Mouse (Mus musculus) lung, embryonic 15.5 days (tissue): ENCODE measurements at regions not wholly inside any gene's neighbourhood (a gene's known extent, or its start where the extent isn't known, plus 50 kb on each side); places are given as distances from the start of the nearest gene placed in this dataset.

Experiments
- ATAC-seq: fragments of 200-750 bp; cut with Nextera tagmentation; 2 replicates; pipeline ENCODE4 v1.8.0; 2017; ENCODE audit warnings: moderate number of reproducible peaks, borderline replicate concordance; ENCODE audit not compliant: low FRiP score, low TSS enrichment; ENCODE audit errors: extremely low read depth
- H3K27ac ChIP-seq: fragments of 300-500 bp; sonication (generic); 2 replicates; pipeline ENCODE4 v1.5.1; 2015; ENCODE audit warnings: moderate library complexity, mild to moderate bottlenecking, inconsistent platforms
- H3K27me3 ChIP-seq: fragments of 300-500 bp; sonication (generic); 2 replicates; pipeline ENCODE4 v1.6.1; 2015; ENCODE audit warnings: inconsistent platforms
- H3K36me3 ChIP-seq: fragments of 300-500 bp; sonication (generic); 2 replicates; pipeline ENCODE4 v1.6.1; 2015; ENCODE audit warnings: inconsistent platforms
- H3K4me1 ChIP-seq: fragments of 300-500 bp; sonication (generic); 2 replicates; pipeline ENCODE4 v1.6.1; 2015; ENCODE audit warnings: inconsistent platforms
- H3K4me2 ChIP-seq: fragments of 300-500 bp; sonication (generic); 2 replicates; pipeline ENCODE4 v1.6.1; 2015; ENCODE audit warnings: inconsistent platforms, mild to moderate bottlenecking, moderate library complexity
- H3K4me3 ChIP-seq: fragments of 300-500 bp; sonication (generic); 2 replicates; pipeline ENCODE4 v1.5.1; 2015; ENCODE audit warnings: mild to moderate bottlenecking, inconsistent platforms
- H3K9ac ChIP-seq: fragments of 300-500 bp; sonication (generic); 2 replicates; pipeline ENCODE4 v1.6.1; 2015; ENCODE audit warnings: inconsistent platforms
- H3K9me3 ChIP-seq: fragments of 300-500 bp; sonication (generic); 2 replicates; pipeline ENCODE4 v1.6.1; 2016; ENCODE audit warnings: inconsistent platforms
- WGBS: fragments of 180-500 bp; shearing (Covaris S2); methylation state at CpG from one replicate; pipeline ENCODE4 v1.1.7; 2015; 5-methylcytosine and 5-hydroxymethylcytosine counted together

DNA sequence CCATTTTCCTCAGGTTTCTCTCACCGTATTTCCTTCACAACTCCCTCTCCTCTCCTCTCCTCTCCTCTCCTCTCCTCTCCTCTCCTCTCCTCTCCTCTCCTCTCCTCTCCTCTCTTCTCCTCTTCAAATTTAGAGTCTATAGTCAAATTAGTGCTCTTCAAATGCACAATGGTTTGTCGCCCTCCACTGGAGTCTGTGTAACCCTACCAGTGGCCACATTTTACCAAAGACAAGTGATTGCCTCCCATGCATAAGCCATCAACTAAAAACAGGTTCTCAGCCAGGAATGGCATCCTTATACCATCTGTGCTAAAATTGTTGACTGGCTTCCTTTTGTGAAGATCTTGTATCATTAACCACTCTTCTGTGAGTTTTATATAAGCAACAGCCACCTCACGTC lies 979.5 kb upstream of the Adam24 start:
- Histone ChIP-seq H3K4me1 (no peaks in the 10 kb centered on the region), H3K36me3 (no peaks in the 10 kb centered on the region), H3K4me2 (no peak overlapping the region), H3K27me3 (no peaks in the 10 kb centered on the region), H3K9ac (no peak overlapping the region), H3K9me3 (0 out of 2 replicates have a peak, but pooled peaks cover 5% of the 10 kb centered on the region), H3K4me3 (no peak overlapping the region), H3K27ac (no peak overlapping the region)
- ATAC-seq = no peak
- WGBS = 61% methylated on average over 3 of the region's 3 CpGs

DNA sequence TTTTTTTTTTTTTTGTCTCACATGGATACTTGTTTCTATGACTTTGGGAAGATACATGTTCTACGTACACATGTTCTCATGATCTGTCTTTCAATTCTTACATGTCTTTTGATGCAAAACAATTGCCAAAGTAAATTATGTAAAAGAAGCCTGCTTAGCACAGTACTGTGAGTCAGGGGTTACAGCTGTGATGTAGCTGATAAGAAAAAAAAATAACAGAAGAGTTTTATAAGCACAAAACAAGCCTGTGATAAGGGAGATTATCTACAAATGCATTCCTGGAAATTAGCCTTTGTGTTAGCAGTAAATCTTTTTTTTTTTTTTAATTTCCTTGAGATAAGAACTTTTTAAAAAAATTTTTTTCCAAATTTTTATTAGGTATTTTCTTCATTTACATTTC lies 969.0 kb upstream of the Adam24 start:
- H3K4me3 ChIP-seq = no peak overlapping the region
- WGBS = 83% methylated on average over 1 of the region's 1 CpGs
- H3K4me2 ChIP-seq = no peak overlapping the region
- no peaks in the 10 kb centered on the region for H3K36me3 ChIP-seq
- no peaks in the 10 kb centered on the region for H3K9me3 ChIP-seq
- H3K27ac ChIP-seq = no peak overlapping the region
- H3K27me3 ChIP-seq = no peaks in the 10 kb centered on the region
- no peaks in the 10 kb centered on the region for H3K4me1 ChIP-seq
- H3K9ac ChIP-seq = no peak overlapping the region
- no peak for ATAC-seq

DNA sequence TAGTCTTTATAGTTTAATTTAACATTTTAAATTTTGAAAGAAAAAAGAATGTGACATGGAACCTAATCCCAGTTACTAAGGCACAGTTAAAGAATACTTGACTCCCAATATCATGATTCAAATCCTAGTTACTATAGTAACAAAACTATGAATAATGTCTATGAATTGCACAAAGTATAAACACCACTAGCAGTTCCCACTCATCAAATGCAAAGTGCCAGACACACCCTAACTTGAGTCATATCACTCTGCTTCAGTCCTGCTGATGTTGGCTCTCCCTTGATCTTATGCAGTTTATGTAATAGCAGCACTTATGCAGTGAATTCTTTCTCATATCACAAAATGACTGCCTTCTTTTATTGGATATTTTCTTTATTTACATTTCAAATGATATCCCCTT lies 932.5 kb upstream of the Adam24 start:
- Histone ChIP-seq H3K27ac (no peak overlapping the region), H3K9me3 (no peaks in the 10 kb centered on the region), H3K4me2 (no peak overlapping the region), H3K4me3 (no peak overlapping the region), H3K4me1 (no peaks in the 10 kb centered on the region), H3K27me3 (no peaks in the 10 kb centered on the region), H3K9ac (no peak overlapping the region), H3K36me3 (no peaks in the 10 kb centered on the region)
- ATAC-seq = no peak

DNA sequence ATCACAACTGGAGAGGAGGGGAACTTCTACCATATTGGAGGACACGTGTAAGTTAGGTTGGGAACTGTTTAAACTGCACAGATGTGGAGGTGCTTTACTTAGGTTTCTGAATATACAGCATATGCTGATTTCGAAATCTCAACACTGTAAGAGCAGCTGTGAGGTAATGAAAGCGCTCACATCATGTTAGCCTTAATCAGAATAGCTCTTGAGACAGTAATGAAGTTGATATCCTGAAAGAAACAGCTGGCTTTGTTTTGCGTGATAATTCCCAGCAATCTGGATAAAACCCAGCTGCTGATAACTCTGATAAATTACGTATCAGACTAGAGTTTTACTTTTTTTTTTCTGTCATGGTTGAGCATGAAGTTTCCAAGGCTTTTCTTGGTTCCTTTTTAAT lies 928.7 kb upstream of the Adam24 start:
- H3K27ac ChIP-seq = no peak overlapping the region
- H3K4me3 ChIP-seq = no peak overlapping the region
- no peak overlapping the region for H3K9ac ChIP-seq
- H3K27me3 ChIP-seq = no peaks in the 10 kb centered on the region
- no peaks in the 10 kb centered on the region for H3K36me3 ChIP-seq
- WGBS = 41% methylated on average over 5 of the region's 5 CpGs
- H3K4me2 ChIP-seq = no peak overlapping the region
- ATAC-seq = peak; percentile 70; the same call in 1 of the 2 replicates
- H3K9me3 ChIP-seq = no peaks in the 10 kb centered on the region
- H3K4me1 ChIP-seq = no peaks in the 10 kb centered on the region

DNA sequence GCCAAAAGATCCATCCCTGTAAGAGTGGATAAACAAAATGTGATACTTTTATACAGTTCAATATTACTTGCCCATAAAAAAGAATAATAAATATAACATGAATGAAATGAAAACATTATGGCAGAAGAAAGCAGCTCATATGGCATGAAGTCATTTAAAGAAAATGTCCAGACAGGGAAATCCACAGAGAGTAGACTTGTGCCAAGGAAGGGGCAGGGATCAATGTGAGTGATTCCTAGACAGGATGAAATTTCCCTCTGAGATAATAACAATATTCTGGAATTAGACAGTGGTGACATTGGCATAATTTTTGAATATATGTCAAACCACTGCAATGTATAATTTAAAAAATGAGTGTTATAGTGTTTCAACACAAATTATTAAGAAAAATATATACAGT lies 915.0 kb upstream of the Adam24 start:
- Histone ChIP-seq H3K36me3 (no peaks in the 10 kb centered on the region), H3K9me3 (no peaks in the 10 kb centered on the region), H3K4me1 (no peaks in the 10 kb centered on the region), H3K27me3 (no peaks in the 10 kb centered on the region), H3K27ac (no peak overlapping the region), H3K4me2 (no peak overlapping the region), H3K9ac (no peak overlapping the region), H3K4me3 (no peak overlapping the region)
- no peak for ATAC-seq

DNA sequence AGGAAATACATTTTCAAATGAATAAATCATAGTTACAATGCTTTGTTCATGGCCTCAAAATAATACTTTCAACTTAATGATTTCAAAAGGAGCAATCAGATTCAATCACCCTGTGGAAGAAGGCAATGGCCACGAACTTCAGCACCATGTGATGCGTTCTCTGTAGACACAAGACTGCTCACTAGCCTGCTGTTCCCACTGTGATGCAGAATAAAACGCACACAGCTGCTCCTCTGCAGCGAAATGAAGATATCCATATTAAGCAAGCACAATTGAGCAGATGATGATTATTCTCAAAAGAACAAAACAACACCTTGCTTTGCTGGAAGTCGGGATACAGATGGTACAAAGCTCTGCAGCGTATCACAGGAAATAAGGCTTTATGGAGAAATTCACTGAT lies 895.4 kb upstream of the Adam24 start:
- Histone ChIP-seq H3K4me1 (no peaks in the 10 kb centered on the region), H3K9ac (no peak overlapping the region), H3K4me3 (no peak overlapping the region), H3K27me3 (no peaks in the 10 kb centered on the region), H3K36me3 (no peaks in the 10 kb centered on the region), H3K4me2 (no peak overlapping the region), H3K9me3 (no peaks in the 10 kb centered on the region), H3K27ac (no peak overlapping the region)
- no peak for ATAC-seq
- 69% methylated on average over 6 of the region's 6 CpGs for WGBS

DNA sequence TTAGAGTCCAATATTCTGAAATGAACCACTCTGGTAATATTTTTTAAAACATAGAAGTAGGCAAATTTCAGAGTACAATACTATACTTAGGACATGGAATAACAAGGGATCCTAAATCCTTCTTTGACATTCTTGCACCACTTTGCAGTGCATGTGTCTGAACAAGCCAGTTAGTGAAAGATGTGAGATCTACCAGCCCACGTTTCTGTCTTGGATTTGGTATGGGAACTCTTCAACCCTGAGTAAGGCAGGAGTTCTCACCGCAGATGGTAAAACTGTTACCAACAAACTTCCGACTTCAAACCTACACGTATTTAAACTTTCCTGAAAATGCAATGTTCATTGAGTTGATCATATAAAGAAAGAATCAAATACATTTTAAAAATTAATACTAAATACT lies 894.7 kb upstream of the Adam24 start:
- Histone ChIP-seq H3K4me3 (no peak overlapping the region), H3K9me3 (no peaks in the 10 kb centered on the region), H3K27ac (no peak overlapping the region), H3K9ac (no peak overlapping the region), H3K4me2 (no peak overlapping the region), H3K4me1 (no peaks in the 10 kb centered on the region), H3K36me3 (no peaks in the 10 kb centered on the region), H3K27me3 (no peaks in the 10 kb centered on the region)
- no peak for ATAC-seq
- WGBS = 82% methylated on average over 4 of the region's 4 CpGs

DNA sequence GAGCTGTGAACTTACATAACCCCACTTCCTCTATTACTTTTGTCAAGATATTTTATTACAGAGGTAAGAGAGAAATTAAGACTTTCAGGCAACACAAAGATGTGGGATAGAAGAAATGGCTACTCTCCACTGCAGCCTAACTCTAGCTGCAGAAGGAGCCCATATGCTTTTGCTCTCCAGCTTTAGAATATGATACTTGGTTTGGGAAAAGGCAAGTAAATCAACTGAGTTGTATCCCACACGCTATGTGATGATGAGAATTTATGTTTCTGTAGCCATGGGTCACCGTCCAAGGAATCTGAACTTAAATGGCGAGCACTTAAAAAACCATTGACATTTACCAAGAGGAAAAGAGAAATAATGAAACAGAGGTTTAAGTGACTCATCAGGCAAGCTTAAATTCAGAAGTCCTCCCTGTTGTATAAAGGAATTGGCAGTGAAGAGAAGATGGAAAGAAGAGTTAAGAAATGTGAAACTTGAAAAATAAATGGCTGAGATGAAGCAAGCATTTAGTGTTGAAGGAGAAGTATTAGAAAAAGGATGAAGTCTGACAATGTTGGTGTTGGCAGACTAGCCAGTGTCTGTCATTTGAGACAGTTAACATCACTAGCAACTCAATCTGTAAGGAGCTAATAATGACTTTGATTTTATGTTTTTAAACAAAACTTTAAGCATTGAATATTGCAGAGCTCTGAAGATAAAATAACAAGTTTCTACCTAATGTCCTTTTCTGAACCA lies 893.3 kb upstream of the Adam24 start:
- Histone ChIP-seq H3K9ac (no peak overlapping the region), H3K36me3 (no peaks in the 10 kb centered on the region), H3K9me3 (no peaks in the 10 kb centered on the region), H3K27ac (no peak overlapping the region), H3K27me3 (no peaks in the 10 kb centered on the region), H3K4me2 (no peak overlapping the region), H3K4me3 (no peak overlapping the region), H3K4me1 (no peaks in the 10 kb centered on the region)
- WGBS = 43% methylated on average over 3 of the region's 3 CpGs
- ATAC-seq = no peak

DNA sequence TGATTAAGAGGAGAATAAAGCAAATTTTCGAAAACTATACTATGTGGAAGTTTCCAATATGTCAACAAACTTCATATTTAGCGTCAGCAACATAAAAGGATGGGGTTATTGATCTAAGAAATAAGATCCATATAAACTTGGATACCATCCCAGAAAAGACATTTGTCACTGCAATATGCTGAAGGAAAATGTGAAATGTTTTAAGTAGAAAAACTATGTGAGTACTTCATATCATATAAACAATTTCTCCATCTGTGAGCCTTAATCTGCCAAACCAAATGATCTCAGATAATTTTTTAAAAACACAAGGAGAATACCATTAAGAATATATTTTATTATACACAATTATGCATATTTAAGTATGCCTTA lies 892.7 kb upstream of the Adam24 start:
- ATAC-seq = no peak; the same call in 1 of the 2 replicates
- Histone ChIP-seq H3K36me3 (no peaks in the 10 kb centered on the region), H3K4me2 (no peak overlapping the region), H3K4me1 (no peaks in the 10 kb centered on the region), H3K9ac (no peak overlapping the region), H3K4me3 (no peak overlapping the region), H3K27ac (no peak overlapping the region), H3K27me3 (no peaks in the 10 kb centered on the region), H3K9me3 (no peaks in the 10 kb centered on the region)
- WGBS = 35% methylated on average over 2 of the region's 2 CpGs
